Mouse (Mus musculus) hindbrain, postnatal 0 days (tissue): ENCODE results near the gene Traf3ip2. TPM values are rescaled to one million over a fixed set of nuclear protein-coding genes. Genes with fewer than 3 reads are reported as not detected.
A peak's percentile ranks its signal among the peaks of the same experiment; 100 is the strongest.

Experiments used
- ATAC-seq: fragments of 200-750 bp; cut with Nextera tagmentation; 2 replicates; pipeline ENCODE4 v1.8.0; 2017; ENCODE audit warnings: mild to moderate bottlenecking, moderate TSS enrichment, moderate library complexity
- DNase-seq: peaks from one replicate; pipeline ENCODE4 v3.0.0-alpha.2; 2015; ENCODE audit warnings: low spot score
- H3K27ac ChIP-seq: fragments of 300-500 bp; sonication (generic); 2 replicates; pipeline ENCODE4 v1.5.1; 2014; ENCODE audit warnings: mild to moderate bottlenecking
- H3K27me3 ChIP-seq: fragments of 300-500 bp; sonication (generic); 2 replicates; pipeline ENCODE4 v1.6.1; 2014; ENCODE audit warnings: low read length, mixed read lengths; ENCODE audit not compliant: insufficient read depth
- H3K36me3 ChIP-seq: fragments of 300-500 bp; sonication (generic); 2 replicates; pipeline ENCODE4 v1.6.1; 2014; ENCODE audit warnings: low read length, mixed read lengths; ENCODE audit not compliant: insufficient read depth
- H3K4me1 ChIP-seq: fragments of 300-500 bp; sonication (generic); 2 replicates; pipeline ENCODE4 v1.6.1; 2014; ENCODE audit warnings: antibody characterized with exemption, low read length, mixed read lengths; ENCODE audit not compliant: insufficient read depth
- H3K4me2 ChIP-seq: fragments of 300-500 bp; sonication (generic); 2 replicates; pipeline ENCODE4 v1.6.1; 2014; ENCODE audit warnings: low read depth, mild to moderate bottlenecking, low read length, moderate library complexity, mixed read lengths
- H3K4me3 ChIP-seq: fragments of 300-500 bp; sonication (generic); 2 replicates; pipeline ENCODE4 v1.5.1; 2014; ENCODE audit warnings: low read length
- H3K9ac ChIP-seq: fragments of 300-500 bp; sonication (generic); replicated peaks from 2 replicates; pipeline ENCODE4 v1.6.1; 2014; ENCODE audit warnings: mild to moderate bottlenecking, low read length, moderate library complexity, mixed read lengths
- H3K9me3 ChIP-seq: fragments of 300-500 bp; sonication (generic); 2 replicates; pipeline ENCODE4 v1.6.1; 2016; ENCODE audit warnings: low read length, mixed read lengths
- CTCF ChIP-seq: IDR thresholded peaks from 2 replicates; pipeline ENCODE4 v1.5.1; 2016; ENCODE audit warnings: antibody characterized with exemption, control low read depth, low read depth
- WGBS: fragments of 180-500 bp; shearing (Covaris S2); extraction: QIAGEN DNeasy Blood & Tissue Kit; methylation state at CpG from one replicate; pipeline ENCODE4 v1.1.7; 2014; 5-methylcytosine and 5-hydroxymethylcytosine counted together
- polyA plus RNA-seq: library from polyadenylated mRNA; unstranded; fragments of >200 nt; fragmentation: Nextera tagmentation; extraction: Ambion mirVana; gene quantifications from 2 replicates; pipeline ENCODE4 v1.2.1, GENCODE M21; 2015
- total RNA-seq: library from RNA; depleted of rRNA; stranded (reverse); fragments of >200 nt; gene quantifications from 2 replicates; pipeline ENCODE4 v1.2.3, GENCODE M21; 2014

Gene Traf3ip2
- total and polyA plus RNA-seq, 2 experiments from 2014 or later = 5.3 to 5.7 TPM

DNA sequence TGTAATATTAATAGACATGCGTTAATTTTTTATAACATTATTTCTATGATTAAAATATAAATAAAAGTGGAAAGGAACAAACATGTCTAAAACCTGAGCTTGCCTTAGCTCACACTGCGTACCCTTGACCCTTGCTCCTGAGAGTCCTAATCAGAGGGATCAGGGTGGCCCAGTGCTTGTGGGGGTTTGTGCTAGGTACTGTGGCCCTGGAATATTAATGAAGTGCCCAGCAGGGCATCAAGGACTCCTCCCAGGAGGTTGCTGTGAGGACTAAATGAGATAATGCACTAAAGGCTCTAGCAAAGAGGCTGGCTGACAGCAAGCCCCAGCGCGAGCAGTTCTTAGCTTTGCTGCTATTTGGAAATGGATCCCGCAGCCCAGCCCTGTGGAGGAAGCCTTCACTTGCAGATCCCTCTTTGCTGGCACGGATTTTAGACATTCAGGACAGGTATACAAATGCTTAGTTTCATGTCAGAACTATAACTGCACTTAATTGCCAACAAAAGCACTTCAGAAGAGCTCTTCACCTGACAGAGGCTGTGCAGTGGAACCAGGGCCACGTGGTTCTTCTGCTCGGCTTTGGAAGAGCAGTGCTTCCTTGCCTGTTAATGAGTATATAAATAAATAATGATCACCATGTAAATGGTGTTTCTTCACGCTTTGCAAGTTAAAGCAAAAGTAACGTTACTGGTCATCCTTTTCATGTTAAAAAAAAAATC, 16.2 kb downstream of the Traf3ip2 start:
- Histone ChIP-seq H3K4me2 (no peak overlapping the region), H3K9me3 (no peaks in the 10 kb centered on the region), H3K9ac (peak overlapping the region; percentile 33), H3K36me3 (no peaks in the 10 kb centered on the region), H3K27me3 (no peaks in the 10 kb centered on the region), H3K27ac (peak overlapping the region; percentile 41), H3K4me3 (no peak overlapping the region), H3K4me1 (peaks cover 22% of the 10 kb centered on the region)
- no peak for ATAC-seq
- 34% methylated on average over 10 of the region's 10 CpGs for WGBS
- DNase-seq = peak; percentile 31
- TF ChIP-seq CTCF = no peak

DNA sequence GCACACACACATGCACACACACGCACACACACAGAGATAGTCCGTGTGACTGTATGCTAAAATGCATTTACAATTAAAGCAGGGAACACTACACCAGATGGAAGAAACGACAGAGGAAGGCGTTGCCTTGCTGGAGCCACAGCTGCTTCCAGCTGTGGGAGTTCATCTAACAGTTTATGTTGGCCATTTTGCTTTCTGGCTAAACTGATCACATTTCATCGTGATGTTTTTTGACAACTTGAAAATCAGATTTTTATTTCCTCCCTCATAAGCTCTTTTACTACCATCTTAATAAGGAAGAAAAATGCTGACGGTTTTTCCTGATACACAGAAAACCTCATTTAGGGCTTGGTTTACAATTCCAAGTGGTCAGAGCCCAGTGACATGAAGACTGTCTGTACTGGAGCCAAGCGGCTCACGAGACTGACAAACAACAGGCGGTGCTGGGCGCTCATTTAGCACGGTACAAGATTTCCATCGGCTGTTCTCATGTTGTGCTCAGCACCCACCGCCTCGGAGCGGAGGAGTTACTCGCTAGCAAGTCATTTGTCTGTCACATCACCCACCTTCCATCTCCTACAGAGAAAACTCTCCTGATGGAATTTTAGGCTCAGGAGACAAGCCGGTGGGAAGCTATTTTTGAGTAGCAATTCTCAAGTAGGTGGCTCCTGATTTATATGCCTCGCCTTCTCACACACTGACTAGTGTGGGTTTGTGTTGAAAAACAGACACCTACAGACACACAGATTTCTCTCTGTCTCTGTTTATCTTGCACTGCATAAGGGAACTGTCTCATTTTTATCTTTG, 17.2 kb downstream of the Traf3ip2 start:
- H3K4me3 ChIP-seq = no peak overlapping the region
- no peak overlapping the region for H3K9ac ChIP-seq
- no peak for TF ChIP-seq CTCF
- ATAC-seq = peak; percentile 60; the same call in 1 of the 2 replicates
- no peaks in the 10 kb centered on the region for H3K27me3 ChIP-seq
- H3K4me1 ChIP-seq = peaks cover 21% of the 10 kb centered on the region
- no peaks in the 10 kb centered on the region for H3K36me3 ChIP-seq
- H3K9me3 ChIP-seq = no peaks in the 10 kb centered on the region
- H3K4me2 ChIP-seq = peak overlapping the region; percentile 25
- peak; percentile 62 for DNase-seq
- H3K27ac ChIP-seq = peak overlapping the region; percentile 48; the same call in 1 of the 2 replicates
- 27% methylated on average over 18 of the region's 18 CpGs for WGBS

DNA sequence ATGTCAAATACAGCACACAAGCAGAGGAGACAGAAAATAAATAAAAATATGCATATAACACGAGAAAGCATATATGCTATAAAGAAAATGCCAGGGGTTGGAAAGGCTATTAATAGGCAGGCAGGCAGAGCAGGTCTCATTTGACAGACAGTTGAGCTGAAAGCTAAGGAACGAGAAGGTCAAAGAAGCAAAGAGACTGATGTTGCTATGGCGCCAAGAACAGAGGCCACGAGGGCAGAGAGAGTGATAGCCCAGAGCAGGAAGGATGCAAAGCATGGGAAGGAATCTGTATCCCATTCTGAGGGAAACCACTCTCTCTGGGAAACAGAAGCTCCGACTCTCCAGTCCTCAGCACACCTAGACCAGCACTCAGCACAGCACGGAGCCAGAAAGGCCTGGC, 18.1 kb downstream of the Traf3ip2 start:
- Histone ChIP-seq H3K4me2 (no peak overlapping the region), H3K27me3 (no peaks in the 10 kb centered on the region), H3K36me3 (no peaks in the 10 kb centered on the region), H3K9me3 (no peaks in the 10 kb centered on the region), H3K27ac (no peak overlapping the region), H3K4me3 (no peak overlapping the region), H3K9ac (no peak overlapping the region), H3K4me1 (peaks cover 21% of the 10 kb centered on the region)
- TF ChIP-seq CTCF = no peak
- DNase-seq (no peak), ATAC-seq (no peak)
- 46% methylated on average over 6 of the region's 6 CpGs for WGBS

DNA sequence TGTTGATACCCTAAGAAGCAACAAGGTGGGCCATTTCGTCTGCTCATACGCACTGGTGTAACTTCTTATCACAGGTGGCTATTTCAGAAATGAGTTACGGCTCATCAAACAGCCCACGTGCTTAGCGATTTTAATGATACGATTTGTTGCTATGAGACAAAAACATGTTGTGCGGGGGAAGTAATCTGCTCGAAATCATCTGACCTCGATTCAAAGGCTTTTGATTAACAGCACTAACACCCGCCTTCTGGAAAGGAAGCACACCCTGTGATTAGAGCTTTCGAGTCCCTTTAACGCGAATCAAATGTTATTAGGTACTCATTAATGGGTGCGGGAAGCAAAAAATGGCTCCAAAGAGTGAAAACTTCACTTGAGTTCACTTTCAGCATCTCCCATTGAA, 18.9 kb downstream of the Traf3ip2 start:
- no peak overlapping the region for H3K4me3 ChIP-seq
- peak; percentile 36 for DNase-seq
- ATAC-seq = no peak
- no peak overlapping the region for H3K4me2 ChIP-seq
- TF ChIP-seq CTCF = no peak
- no peak overlapping the region for H3K9ac ChIP-seq
- no peak overlapping the region for H3K27ac ChIP-seq
- 53% methylated on average over 14 of the region's 14 CpGs for WGBS
- H3K9me3 ChIP-seq = no peaks in the 10 kb centered on the region
- peaks cover 21% of the 10 kb centered on the region for H3K4me1 ChIP-seq
- no peaks in the 10 kb centered on the region for H3K36me3 ChIP-seq
- H3K27me3 ChIP-seq = no peaks in the 10 kb centered on the region

DNA sequence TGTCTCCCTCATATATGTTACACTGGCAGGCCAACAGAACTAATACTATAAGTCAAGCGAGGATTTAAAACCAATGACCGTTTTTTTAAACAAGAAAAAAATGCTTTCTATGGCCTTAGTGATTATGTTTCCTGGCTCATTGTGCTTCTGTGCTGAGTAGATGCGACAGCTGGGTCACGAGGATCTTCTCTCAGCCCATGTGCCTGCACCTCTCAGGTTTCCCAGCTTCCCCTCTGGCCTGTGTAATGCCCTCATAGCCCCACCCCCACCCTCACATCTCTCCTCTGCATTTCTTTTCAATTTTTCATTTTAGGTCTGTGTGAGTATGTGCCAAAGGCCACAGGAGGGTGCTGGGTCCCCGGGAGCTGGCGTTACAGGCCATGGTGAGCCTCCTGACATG, 20.6 kb downstream of the Traf3ip2 start:
- Histone ChIP-seq H3K9me3 (no peaks in the 10 kb centered on the region), H3K4me1 (peaks cover 21% of the 10 kb centered on the region), H3K4me3 (no peak overlapping the region), H3K27me3 (no peaks in the 10 kb centered on the region), H3K9ac (no peak overlapping the region), H3K36me3 (no peaks in the 10 kb centered on the region), H3K4me2 (no peak overlapping the region), H3K27ac (no peak overlapping the region)
- TF ChIP-seq CTCF = no peak
- 91% methylated on average over 6 of the region's 6 CpGs for WGBS
- DNase-seq (no peak), ATAC-seq (no peak)

DNA sequence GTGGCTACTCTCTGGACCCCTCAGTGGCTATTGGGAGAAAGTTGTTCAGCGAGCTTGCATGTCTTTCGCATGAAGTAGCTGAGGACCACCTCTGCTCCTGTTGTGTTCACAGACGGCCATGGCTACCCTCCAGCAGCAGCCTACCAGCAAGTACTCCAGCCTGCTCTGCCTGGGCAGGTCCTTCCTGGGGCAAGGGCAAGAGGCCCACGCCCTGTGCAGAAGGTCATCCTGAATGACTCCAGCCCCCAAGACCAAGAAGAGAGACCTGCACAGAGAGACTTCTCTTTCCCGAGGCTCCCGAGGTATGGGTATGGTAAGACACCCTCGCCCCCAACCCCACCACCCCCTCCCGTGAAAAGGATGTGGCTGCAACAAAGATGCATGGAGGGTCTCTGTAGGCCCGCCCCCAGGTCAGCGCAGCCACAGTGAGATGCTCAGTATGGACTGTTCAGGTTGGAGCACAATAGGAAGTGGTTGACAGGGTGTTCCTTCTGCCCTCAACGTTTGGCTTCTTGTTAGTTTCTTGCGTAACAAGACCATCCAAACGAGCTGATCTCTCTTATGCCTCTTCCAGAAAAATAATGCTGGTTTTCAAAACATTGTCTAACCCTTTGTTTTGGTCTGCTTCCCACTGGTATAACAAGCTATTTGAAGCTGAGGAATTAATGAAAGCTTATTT, 21.8 kb downstream of the Traf3ip2 start:
- DNase-seq (no peak), ATAC-seq (no peak)
- WGBS = 91% methylated on average over 13 of the region's 13 CpGs
- TF ChIP-seq CTCF = no peak
- no peak overlapping the region for H3K9ac ChIP-seq
- H3K36me3 ChIP-seq = no peaks in the 10 kb centered on the region
- H3K27me3 ChIP-seq = no peaks in the 10 kb centered on the region
- H3K9me3 ChIP-seq = no peaks in the 10 kb centered on the region
- H3K27ac ChIP-seq = no peak overlapping the region
- peaks cover 14% of the 10 kb centered on the region for H3K4me1 ChIP-seq
- H3K4me3 ChIP-seq = no peak overlapping the region
- H3K4me2 ChIP-seq = no peak overlapping the region
